Mouse (Mus musculus) lung, adult 2 months (tissue): ENCODE measurements around the gene Cetn3. TPM values are rescaled to one million over a fixed set of nuclear protein-coding genes. Genes with fewer than 3 reads are reported as not detected.

ENCODE experiments used
- DNase-seq: peaks from one replicate; pipeline ENCODE4 v3.0.0; 2022
- H3K4me1 ChIP-seq: fragments of 200-500 bp; 2 replicates; pipeline ENCODE4 v1.6.1; 2011; ENCODE audit warnings: low read length; ENCODE audit not compliant: control insufficient read depth, insufficient read depth
- H3K4me3 ChIP-seq: fragments of 200-500 bp; replicated peaks from 2 replicates; pipeline ENCODE3; 2011; ENCODE audit warnings: low read depth, mild to moderate bottlenecking, control low read depth, low read length; ENCODE audit errors: extremely low read depth
- CTCF ChIP-seq: fragments of 200-500 bp; IDR thresholded peaks from 2 replicates; pipeline ENCODE4 v1.5.1; 2011; ENCODE audit warnings: mild to moderate bottlenecking, low read length, control low read depth; ENCODE audit not compliant: insufficient read depth
- POLR2A ChIP-seq: fragments of 200-500 bp; IDR thresholded peaks from 2 replicates; pipeline ENCODE4 v1.6.1; 2011; ENCODE audit warnings: low read depth, mild to moderate bottlenecking, control low read depth, low read length, borderline replicate concordance; ENCODE audit errors: extremely low read depth
- WGBS: fragments of 180-500 bp; shearing (Covaris S2); methylation state at CpG from one replicate; pipeline ENCODE4 v1.1.7; 2018; 5-methylcytosine and 5-hydroxymethylcytosine counted together
- polyA plus RNA-seq: library from polyadenylated mRNA; depleted of rRNA; stranded (reverse); fragments of >200 nt; gene quantifications from 2 replicates; pipeline ENCODE4 v1.2.3, GENCODE M21; 2012

Cetn3 gene
- polyA plus RNA-seq, 1 experiment: 8.8 TPM

DNA sequence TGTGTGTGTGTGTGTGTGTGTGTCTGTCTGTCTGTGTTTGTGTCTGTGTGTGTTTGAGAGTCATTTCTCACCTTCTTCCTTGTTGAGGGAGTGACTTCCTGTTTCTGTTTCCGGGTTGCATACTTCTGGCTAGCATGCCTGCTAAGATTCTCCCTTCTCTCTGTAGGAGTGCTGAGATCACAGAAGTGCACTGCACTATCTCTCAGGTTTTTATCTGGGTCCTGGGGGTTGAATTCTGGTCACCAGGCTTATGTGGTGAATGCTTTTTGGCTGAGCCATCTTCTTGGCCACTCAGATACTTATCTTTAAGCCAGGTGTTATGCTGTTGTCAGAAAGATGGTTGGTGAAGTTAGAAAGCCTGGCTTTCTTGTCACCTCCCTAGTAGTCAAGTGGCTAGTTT, 11.0 kb downstream of the Cetn3 start:
- Histone ChIP-seq H3K4me3 (no peak overlapping the region), H3K4me1 (peaks cover 3% of the 10 kb centered on the region)
- DNase-seq: no peak
- WGBS: 4% methylated on average over 1 of the region's 1 CpGs
- no peak for TF ChIP-seq POLR2A
- TF ChIP-seq CTCF: no peak

- H3K4me3 ChIP-seq: no peak overlapping the region
- no peaks in the 10 kb centered on the region for H3K4me1 ChIP-seq
- no peak for DNase-seq
- WGBS: 15% methylated on average over 3 of the region's 3 CpGs
- TF ChIP-seq CTCF: no peak
- TF ChIP-seq POLR2A: no peak
Observed at GRCm38 (mm10) chr13:81801121-81801520, 18.2 kb downstream of the Cetn3 start.

DNA sequence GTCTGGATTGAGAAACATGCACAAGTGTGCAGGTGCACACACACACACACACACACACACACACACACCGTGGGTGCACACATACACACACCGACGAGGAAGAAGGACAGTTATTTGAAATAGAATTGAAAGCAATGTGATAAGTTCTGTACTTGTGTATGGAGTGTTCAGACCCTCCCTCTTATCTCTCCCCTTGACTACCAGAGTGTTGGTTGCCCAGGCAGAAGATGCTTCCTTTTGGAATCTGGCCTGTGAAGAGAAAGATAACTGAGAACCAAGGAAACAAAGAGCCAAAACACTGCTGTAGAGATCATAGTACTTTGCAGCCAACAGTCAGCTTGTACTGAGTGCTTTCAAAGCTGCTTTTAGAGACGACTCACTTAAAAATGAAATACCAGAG, 20.8 kb downstream of the Cetn3 start:
- WGBS: 90% methylated on average over 4 of the region's 4 CpGs
- no peak for DNase-seq
- TF ChIP-seq CTCF (no peak), POLR2A (no peak)
- Histone ChIP-seq H3K4me3 (no peak overlapping the region), H3K4me1 (no peaks in the 10 kb centered on the region)

GRCm38 (mm10) chr13:81822750-81823149, 39.9 kb downstream of the Cetn3 start:
- no peak for TF ChIP-seq CTCF
- no peak for TF ChIP-seq POLR2A
- Histone ChIP-seq H3K4me1 (no peaks in the 10 kb centered on the region), H3K4me3 (no peak overlapping the region)
- DNase-seq: no peak

- WGBS: 59% methylated on average over 11 of the region's 11 CpGs
- Histone ChIP-seq H3K4me1 (no peaks in the 10 kb centered on the region), H3K4me3 (no peak overlapping the region)
- no peak for DNase-seq
- TF ChIP-seq POLR2A (no peak), CTCF (no peak)
Observed at GRCm38 (mm10) chr13:81824576-81825330, 41.9 kb downstream of the Cetn3 start.

DNA sequence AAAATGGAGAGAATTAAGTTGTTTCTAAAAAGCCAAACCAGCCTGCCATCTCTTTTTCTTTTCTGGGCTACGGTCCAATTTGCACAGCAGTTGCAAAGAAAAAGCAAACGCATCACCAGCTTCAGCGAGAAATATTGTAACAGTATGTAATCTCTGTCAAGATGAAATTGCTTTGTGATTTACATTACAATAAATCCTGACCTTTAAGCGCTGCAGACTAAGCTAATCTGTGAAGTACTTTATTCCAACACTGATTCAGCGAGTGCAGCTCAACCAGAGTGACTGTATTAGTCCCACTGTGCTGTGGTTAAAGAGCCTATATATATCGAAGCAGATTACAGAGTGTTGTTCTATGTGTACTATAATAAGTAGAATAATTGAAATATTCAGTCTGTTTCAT, 45.6 kb downstream of the Cetn3 start:
- TF ChIP-seq POLR2A: no peak
- TF ChIP-seq CTCF: no peak
- WGBS: 53% methylated on average over 6 of the region's 6 CpGs
- Histone ChIP-seq H3K4me1 (no peaks in the 10 kb centered on the region), H3K4me3 (no peak overlapping the region)
- DNase-seq: no peak

DNA sequence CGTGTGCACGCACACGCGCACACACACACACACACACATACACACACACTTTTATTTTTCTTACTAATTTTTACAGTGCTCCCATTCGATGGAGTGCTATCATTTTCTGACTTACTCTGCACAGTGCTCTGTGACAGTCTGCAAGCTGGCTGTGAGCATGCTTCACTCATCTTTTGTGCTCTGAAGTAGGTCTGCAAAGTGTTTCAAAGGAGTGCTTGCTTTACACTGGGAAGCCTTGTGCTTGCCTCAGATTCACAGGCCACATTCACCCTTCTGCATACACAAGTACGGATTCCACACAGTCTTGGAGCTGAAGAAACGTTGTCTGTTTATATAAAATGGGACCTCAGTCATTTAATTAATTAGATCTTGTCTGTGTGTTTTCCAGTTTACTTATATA, 49.0 kb downstream of the Cetn3 start:
- Histone ChIP-seq H3K4me3 (no peak overlapping the region), H3K4me1 (no peaks in the 10 kb centered on the region)
- TF ChIP-seq CTCF: no peak
- no peak for TF ChIP-seq POLR2A
- WGBS: 88% methylated on average over 7 of the region's 7 CpGs
- no peak for DNase-seq

DNA sequence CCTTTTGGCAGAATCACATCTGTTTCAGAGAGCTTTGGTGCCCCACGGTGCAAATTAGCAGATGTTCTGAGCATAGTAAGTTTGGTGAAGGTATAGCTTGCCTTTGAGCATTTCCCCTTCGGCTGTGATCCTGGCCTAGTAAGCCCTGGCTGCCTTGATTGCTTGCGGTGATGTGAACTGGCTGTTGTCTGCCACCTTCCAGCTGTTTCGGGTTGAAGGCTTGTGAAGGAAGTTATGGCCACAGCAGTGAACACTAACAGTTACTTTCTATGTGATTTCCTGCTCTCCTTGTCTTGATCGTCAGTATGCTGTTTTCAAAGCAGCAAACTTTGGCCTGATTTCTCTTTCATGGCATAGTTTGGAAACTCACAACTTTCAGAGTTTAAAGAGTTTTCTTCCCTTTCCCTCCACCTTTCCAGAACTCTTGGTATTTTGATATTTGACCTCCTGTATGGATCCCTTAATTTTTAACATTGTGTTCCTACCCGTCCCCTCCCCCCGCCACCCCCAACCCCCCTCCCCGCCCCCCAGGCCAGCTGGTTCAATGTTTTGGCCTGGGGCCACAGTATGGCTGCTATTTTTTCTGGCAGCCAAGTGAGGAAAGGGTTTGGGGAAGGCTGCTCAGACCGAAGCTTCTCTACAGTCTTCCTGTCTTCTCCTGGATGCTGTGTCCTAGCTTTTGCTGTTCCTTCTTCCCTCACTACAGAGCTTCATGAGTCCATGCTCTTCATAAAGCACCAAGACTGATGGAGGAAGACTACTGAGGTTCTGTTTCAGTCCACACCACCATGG, 53.7 kb downstream of the Cetn3 start:
- 70% methylated on average over 9 of the region's 9 CpGs for WGBS
- TF ChIP-seq CTCF (no peak), POLR2A (no peak)
- DNase-seq: no peak
- no peak overlapping the region for H3K4me3 ChIP-seq
- no peaks in the 10 kb centered on the region for H3K4me1 ChIP-seq

DNA sequence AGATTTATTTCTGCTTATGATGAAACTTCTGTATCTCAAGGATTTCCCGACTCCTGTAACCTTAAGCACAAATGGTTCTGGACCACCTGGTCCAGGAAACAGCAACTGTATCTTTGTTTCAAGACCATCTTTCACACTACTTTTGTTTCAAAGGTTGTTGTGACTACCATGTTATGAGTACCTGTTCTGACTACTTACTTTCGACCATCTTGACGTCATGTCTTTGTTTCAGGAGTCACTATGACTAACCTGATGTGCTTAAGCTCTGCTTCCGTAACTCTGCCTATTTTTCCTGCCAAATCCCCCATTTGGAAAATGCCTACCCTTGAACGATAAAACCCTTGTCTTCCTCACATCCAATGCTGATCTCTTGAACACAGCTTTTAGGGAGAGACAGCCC, 55.1 kb downstream of the Cetn3 start:
- no peak for TF ChIP-seq POLR2A
- TF ChIP-seq CTCF: no peak
- no peaks in the 10 kb centered on the region for H3K4me1 ChIP-seq
- WGBS: 94% methylated on average over 5 of the region's 5 CpGs
- no peak overlapping the region for H3K4me3 ChIP-seq
- DNase-seq: no peak

DNA sequence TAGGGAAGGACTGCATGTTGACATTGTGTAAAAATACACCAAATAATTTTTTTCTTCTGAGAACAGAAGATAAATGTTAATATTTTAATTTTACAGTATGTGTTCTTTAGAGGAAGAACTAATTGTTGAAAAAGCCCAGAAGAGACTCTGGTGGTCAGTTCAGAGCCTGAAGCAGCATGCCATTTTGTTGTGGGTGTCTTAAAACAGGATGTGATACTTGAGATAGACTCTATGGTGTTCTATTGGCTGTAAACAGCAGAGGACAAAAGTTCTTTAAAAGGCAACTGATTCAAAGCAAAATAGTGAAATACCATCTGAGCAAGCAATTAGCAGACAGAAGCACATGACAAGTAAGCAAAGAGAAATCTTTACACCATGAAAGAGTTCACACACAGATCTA, 56.1 kb downstream of the Cetn3 start:
- no peak for TF ChIP-seq CTCF
- TF ChIP-seq POLR2A: no peak
- H3K4me1 ChIP-seq: no peaks in the 10 kb centered on the region

GRCm38 (mm10) chr13:81840246-81840645, 57.4 kb downstream of the Cetn3 start:
- no peaks in the 10 kb centered on the region for H3K4me1 ChIP-seq
- TF ChIP-seq CTCF: no peak
- H3K4me3 ChIP-seq: no peak overlapping the region
- 75% methylated on average over 5 of the region's 5 CpGs for WGBS
- DNase-seq: no peak

More for the DNA sequence above, 56.1 kb downstream of the Cetn3 start:
- no peak overlapping the region for H3K4me3 ChIP-seq
- DNase-seq: no peak
